Mouse (Mus musculus): ENCODE data around the gene Sdk1.
A peak's percentile ranks its signal among the peaks of the same experiment; 100 is the strongest.

Sdk1 gene

DNA sequence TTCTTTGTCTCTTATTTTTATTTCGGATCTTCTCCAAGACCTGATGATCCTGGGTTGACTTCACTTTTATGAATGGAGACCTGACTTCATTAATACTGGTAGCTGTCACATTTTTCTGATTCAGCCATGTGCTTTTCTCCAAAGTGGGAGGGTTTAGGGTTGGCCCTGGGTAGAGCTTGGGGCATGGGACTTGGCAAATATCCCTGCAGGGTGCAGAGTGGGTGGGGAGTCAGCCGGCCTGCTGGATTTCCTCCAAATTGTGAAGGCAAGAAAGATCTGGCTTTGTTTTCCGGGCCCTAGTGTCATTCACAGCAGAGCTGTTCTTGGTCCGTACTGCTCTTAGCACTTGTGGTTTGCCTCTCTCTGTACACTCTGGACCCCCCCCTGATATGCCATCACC lies 103.1 kb downstream of the Sdk1 start:
- DNase-seq, result no peak

GRCm38 (mm10) chr5:141345476-141345875 lies 104.2 kb downstream of the Sdk1 start:
- no peak for DNase-seq

- DNase-seq, result no peak
Measured at GRCm38 (mm10) chr5:141362676-141363075, 121.4 kb downstream of the Sdk1 start.

DNA sequence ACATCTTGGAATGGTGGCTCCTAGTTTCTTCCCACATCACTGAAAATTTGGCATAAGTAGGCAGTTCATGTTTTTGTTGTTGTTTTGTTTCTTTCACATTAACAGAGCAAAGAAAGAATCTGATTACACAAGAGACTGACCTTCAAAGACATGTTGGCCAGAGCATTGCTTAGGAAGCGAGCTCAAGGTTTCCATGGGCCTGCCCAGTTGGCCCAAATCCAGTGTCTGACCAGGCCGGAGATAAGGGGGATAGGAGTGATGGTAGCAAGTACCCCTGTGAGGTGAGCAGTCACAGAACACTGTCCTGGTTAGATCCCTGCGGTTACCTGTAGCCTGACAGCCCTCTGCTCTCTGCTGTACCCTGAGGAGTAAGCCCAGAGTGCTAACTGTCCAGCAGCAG lies 122.7 kb downstream of the Sdk1 start:
- no peak for DNase-seq

- no peak for DNase-seq
Measured at GRCm38 (mm10) chr5:141368567-141368966, 127.3 kb downstream of the Sdk1 start.

- DNase-seq, result no peak
Measured at GRCm38 (mm10) chr5:141374797-141375196, 133.5 kb downstream of the Sdk1 start.

GRCm38 (mm10) chr5:141379836-141380773 lies 138.8 kb downstream of the Sdk1 start:
- no peak for DNase-seq

DNA sequence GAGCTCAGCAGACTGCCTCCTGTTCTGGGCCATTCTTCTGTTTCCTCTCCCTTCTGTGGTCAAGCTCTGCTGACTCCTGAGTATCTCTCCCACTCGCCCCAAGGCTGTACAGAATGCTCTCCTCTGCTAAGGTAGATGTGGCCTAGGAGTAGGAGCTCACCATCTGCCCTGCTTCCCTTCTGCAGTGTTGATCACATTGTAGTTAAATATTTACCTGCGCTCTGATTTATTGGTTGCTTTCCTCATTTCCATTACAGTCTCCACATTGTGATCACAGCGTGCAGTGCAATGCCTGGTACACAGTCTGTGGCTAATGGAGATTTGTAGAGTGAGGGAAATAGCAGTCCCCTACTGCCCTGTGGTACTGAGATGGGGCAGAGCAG lies 139.5 kb downstream of the Sdk1 start:
- DNase-seq, result peak; percentile 54

DNA sequence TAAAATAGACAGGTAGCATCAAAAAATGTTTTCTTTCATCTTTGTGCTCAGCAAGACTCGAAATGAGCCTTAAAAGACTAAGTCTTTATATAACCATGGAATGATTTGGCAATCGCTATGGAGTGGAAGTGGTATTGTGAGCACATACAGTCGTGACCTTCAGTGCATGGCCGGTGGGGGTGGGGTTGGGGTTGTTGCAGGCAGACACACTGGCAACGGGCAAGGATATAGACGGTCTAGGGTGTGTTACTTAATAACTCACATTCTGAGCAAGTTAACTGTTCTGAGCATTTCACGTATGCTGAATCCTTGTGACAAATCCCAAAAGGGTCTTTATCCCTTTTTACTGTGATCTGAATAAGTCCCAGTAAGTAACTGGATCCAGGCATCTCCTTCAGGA lies 140.3 kb downstream of the Sdk1 start:
- no peak for DNase-seq

GRCm38 (mm10) chr5:141382246-141382835 lies 141.1 kb downstream of the Sdk1 start:
- DNase-seq, result no peak

DNA sequence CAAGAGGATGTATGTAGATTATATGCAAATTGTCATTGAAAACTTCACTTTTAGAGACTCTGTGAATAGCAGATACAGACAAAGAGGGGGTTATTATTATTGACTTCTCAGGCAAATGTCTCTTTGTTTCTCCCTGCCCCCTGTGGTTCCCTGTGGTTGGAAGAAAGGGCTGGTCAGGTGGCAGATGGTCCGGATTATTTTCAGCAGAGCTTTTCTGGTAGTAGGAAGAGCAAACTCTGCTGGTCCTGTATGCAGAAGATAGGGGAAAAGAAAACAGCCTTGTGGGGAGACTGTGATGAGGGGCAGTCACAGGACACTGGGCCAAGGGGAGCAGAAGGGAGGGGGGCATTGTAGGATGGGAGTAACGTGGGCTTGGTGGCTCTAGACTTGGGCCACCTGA lies 147.2 kb downstream of the Sdk1 start:
- DNase-seq, result no peak

DNA sequence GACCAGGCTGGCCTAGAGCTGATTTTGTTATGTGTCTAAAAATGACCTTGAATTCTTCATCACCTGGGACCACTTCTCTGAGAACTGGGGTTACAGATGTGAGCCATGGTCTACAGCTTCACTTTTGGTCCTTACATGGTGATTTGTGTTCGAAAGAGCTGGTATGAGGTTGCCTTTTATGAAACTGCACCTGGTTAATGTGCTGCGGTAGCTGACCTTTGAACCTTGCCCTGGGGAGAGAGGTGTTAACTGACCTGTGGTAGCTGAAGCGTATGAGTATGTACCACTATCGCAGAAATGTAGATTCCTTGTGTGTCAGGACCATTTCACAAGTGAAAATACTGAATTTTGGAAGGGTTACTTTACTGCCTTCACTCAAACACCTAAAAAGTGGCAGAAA lies 149.3 kb downstream of the Sdk1 start:
- peak; percentile 39 for DNase-seq

GRCm38 (mm10) chr5:141391153-141391552 lies 149.9 kb downstream of the Sdk1 start:
- no peak for DNase-seq

DNA sequence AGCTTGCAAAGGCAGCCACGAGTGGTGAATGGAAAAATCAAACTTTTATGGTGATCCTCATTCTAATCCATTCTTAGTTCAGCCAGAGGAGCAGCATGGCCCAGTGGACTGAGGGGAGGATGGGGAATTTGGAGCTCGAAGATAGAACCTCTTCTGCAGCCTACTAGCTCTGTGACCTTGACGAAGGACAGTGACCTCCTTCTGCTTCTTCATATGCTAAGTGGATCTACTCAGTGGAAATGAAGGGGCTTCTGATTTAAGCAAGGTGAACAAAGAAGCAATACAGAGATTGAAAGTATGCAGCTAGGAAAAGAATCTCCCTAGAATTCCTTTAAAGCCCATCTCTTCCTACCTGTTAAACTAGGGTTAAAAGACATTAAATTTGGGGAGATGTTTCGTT lies 152.6 kb downstream of the Sdk1 start:
- no peak for DNase-seq

GRCm38 (mm10) chr5:141394586-141394985 lies 153.3 kb downstream of the Sdk1 start:
- DNase-seq, result no peak

DNA sequence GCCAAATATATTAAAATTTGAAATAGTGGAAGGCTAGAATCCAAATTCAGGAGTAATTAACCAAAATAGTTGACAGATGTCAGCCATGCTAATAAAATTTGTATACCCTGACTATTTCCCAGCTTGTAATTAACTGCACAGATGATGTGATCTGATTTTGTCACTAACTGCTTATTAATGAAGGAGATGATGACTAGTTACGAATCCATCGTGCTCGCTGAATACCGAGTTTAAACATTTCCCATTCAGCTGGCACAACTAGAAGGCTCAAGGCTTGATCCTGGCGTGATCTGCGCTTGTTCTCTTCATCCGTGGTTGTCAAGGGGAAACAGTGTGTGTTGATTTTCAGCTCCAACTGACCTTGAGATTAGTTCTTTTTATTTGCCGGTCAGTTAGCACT lies 162.5 kb downstream of the Sdk1 start:
- DNase-seq, result no peak

DNA sequence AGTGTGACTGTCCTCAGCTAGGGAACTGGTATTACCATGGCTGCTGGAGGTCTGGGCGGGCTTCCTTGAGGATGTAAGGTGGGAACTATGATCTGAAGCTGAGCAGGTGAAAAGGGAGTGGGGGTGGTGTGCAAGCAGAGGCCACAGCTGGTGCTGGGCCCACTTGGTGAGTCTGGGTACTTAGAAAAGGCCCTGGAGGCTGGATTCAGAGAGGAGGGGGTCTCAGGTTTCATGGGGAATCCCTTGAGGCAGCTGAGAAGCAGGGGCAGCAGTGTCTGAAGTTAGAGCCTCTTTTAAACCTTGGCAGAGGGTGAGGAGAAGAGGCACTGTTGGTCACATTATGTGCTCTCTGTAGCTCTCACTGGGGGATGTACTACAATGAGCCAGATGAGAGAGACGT lies 163.4 kb downstream of the Sdk1 start:
- DNase-seq, result no peak

DNA sequence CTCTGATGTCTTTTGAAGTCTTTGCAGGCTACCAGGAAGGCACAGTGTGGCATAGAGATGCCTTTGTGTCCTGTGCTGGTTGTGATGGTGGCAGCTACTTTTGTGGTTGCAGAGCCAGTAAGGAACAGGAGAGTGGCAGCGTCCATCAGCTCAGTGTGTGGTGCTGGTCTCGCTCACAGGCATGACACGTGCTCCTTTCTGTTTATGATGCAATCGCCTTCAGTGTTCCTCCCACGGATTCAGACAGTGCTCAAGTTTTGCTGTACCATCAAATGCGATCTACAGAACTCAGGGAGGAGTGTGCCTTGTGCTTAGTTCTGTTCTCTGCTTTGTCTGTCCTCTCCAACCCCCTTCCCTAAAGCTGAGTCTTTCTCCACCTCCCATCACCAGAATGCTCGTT lies 165.6 kb downstream of the Sdk1 start:
- no peak for DNase-seq

DNA sequence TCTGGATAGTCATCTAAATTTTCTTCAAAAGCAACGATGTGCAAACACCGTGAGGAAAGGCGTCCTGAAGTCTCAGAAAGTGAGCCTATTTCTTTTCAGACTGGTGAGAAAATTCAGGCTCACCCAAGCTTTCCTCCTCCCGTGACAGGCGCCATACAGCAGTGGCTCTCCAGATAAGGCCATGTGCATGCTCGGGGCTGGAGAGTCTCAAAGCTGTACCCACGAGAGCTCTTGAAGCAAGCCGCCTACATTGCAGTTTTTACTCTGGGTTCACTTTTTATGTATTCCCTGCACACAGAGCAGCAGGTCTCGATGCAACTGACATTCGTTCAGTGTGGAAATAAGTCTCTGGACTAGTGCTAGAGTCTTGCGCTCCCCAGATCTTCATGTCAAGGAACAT lies 171.7 kb downstream of the Sdk1 start:
- DNase-seq, result no peak

DNA sequence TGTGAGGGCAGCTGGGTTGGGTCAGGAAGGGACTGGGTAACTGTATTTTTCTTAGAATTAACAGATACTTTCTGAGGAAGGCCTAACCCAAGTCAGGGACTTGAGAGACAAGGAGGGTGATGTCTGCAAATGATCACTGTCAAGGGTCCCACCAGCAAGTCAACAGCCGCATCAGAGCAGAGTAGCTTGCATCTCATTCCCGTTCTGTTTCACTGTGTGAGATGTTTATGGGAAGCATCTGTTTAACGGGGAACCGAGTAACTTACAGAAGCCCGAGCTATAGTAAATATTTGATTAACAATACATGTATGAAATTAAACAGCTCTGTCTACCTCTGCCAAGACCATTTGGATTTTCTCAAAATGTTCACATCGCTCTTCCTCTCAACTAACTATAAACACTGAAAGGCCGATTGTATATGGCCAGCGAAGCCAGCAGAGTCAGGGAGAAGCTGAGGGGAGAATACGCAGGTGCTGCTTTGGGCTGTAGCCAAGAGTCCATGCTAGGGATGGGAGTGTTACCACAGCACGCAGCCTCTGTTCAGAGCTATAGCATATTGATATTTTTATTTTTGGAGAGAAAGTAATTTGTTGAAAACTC lies 174.5 kb downstream of the Sdk1 start:
- no peak for DNase-seq

- DNase-seq, result no peak
Measured at GRCm38 (mm10) chr5:141428132-141428531, 186.8 kb downstream of the Sdk1 start.

GRCm38 (mm10) chr5:141433286-141433685 lies 192.0 kb downstream of the Sdk1 start:
- no peak for DNase-seq

DNA sequence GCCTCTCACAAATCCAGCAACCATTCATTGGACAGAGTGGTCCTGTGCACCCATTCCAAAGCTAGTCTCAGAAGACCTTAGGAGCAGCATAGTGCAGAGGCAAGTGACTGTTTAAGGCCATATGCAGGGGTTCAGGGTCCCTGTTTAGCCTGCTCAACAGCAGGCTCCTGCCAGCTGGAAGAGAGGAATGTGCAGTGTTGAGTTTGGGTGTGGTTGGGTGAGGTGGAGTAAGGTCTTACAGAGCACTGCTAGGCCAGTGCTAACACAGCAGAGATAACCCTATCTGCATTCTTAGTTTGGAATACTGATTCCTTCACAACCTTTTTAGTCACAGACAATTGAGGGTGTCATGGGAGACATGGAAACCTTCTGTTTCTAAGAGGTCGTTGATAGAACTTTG lies 206.0 kb downstream of the Sdk1 start:
- DNase-seq, result no peak

DNA sequence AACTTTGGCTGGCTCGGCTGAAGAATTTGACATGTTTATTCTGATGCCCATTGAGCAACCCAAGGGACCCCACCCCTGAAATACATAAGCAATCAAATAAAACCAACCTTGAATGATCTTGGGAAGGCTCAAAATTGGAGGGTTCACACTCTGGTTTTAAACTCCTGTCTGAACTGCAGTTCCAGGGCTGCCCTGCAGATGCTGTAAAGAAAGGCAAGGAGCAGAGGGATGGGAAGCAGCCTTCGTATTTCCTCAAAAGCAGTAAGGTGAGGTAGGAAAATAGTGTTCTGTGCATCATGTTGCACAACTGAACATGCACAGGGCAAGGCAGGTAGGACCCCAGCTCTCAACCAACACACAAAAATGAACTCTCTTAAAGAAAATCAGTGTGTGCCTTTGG lies 222.1 kb downstream of the Sdk1 start:
- no peak for DNase-seq

Measured in kidney, adult 18-20 months (tissue).